Mouse (Mus musculus): ENCODE data around the gene Snx4.
"Not testable (repeated sequence)": the region's sequence is repeated elsewhere in the genome, so short reads cannot be mapped to it uniquely, and the experiment has no call there.

- not testable (repeated sequence) for TF ChIP-seq POLR2A (IDR thresholded peaks at IDR 0.05; ENCODE audit: insufficient read length, low read depth); CEBPB (IDR thresholded peaks at IDR 0.05; ENCODE audit: insufficient read depth, poor library complexity, severe bottlenecking); USF1 (IDR thresholded peaks at IDR 0.05; ENCODE audit: low read depth); MAX (IDR thresholded peaks at IDR 0.05; ENCODE audit: low read depth); POLR2AphosphoS2 (IDR thresholded peaks at IDR 0.05; ENCODE audit: insufficient read length, low read depth); E2F4 (IDR thresholded peaks at IDR 0.05; ENCODE audit: insufficient read depth); TCF12 (IDR thresholded peaks at IDR 0.05; ENCODE audit: insufficient read depth, poor library complexity, severe bottlenecking); MYOD1 (IDR thresholded peaks at IDR 0.05; ENCODE audit: control insufficient read depth in 1 of 3, insufficient read length in 2 of 3, low read depth in 2 of 3); TCF3 (IDR thresholded peaks at IDR 0.05; ENCODE audit: insufficient read length, low read depth); SRF (IDR thresholded peaks at IDR 0.05; ENCODE audit: control insufficient read depth, insufficient read length, low read depth)
Observed at GRCm38 (mm10) chr16:33217553-33218085, 33.6 kb upstream of the Snx4 start.
